Mouse (Mus musculus): ENCODE measurements around the gene Gm49359. TPM values are rescaled to one million over a fixed set of nuclear protein-coding genes. Genes with fewer than 3 reads are reported as not detected.
A peak's percentile ranks its signal among the peaks of the same experiment; 100 is the strongest.
"Not testable (repeated sequence)": the region's sequence is repeated elsewhere in the genome, so short reads cannot be mapped to it uniquely, and the experiment has no call there.

The Gm49359 gene
- 4.2 and 4.8 TPM in 2 replicates for total RNA-seq (2012; rRNA removed)
- 8.3 and 11.2 TPM in 2 replicates for total RNA-seq (2014; rRNA removed)
- polyA plus RNA-seq (2012; ENCODE audit: insufficient read length, low read depth), result 5.6 and 6.6 TPM in 2 replicates

- H3K4me1 ChIP-seq (ENCODE audit: control insufficient read depth in 1 of 2, insufficient read depth in 2 of 2); dilution Hi-C loops (cut with MboI; ENCODE audit: extremely low pct_ligation_motif_present, extremely low pct_unique_long_range_greater_than_20kb, low sequenced_read_pairs); in situ Hi-C loops (cut with MboI; ENCODE audit: low pct_ligation_motif_present, low pct_unique_long_range_greater_than_20kb, low sequenced_read_pairs); H3K27me3 ChIP-seq (replicated peaks); H3K79me2 ChIP-seq (replicated peaks; ENCODE audit: control insufficient read depth, extremely low read depth, insufficient read depth, poor library complexity, severe bottlenecking); H3K9me3 ChIP-seq (replicated peaks; ENCODE audit: low read length); H3K36me3 ChIP-seq (replicated peaks in 1 of 2; ENCODE audit: control insufficient read depth in 1 of 2, insufficient read depth in 1 of 2, low read length in 1 of 2): not testable (repeated sequence)
- peak within 1 kb of the TSS; percentile 66 for H3K4me2 ChIP-seq (ENCODE audit: insufficient read depth, low read depth, poor library complexity, severe bottlenecking)
- peak within 1 kb of the TSS; percentile 24; the same call in 1 of the 2 replicates for H3K27ac ChIP-seq (ENCODE audit: insufficient read depth, low read depth)
- peak within 1 kb of the TSS; percentile 58 to 68 (median 62) for H3K4me3 ChIP-seq (replicated peaks in 1 of 3; ENCODE audit: low read depth in 2 of 3, low read length in 2 of 3, poor library complexity in 1 of 3)
- peak within 1 kb of the TSS; percentile 57 for H3K9ac ChIP-seq (ENCODE audit: insufficient read depth, low read depth)
- DNase-seq (ENCODE audit: extremely low read depth), result peak; percentile 93
- TF ChIP-seq CHD2 (IDR thresholded peaks at IDR 0.05; ENCODE audit: low read length) (peak; percentile 93), SIN3A (IDR thresholded peaks at IDR 0.05; ENCODE audit: low read length) (peak; percentile 34; the same call in 1 of the 2 replicates), TCF12 (IDR thresholded peaks at IDR 0.05; ENCODE audit: low read depth, low read length) (peak; percentile 60), ELF1 (IDR thresholded peaks at IDR 0.05; ENCODE audit: low read depth, low read length) (peak; percentile 82), POLR2A (IDR thresholded peaks at IDR 0.05; ENCODE audit: low read depth, low read length) (peak; percentile 67), ZMIZ1 (IDR thresholded peaks at IDR 0.05; ENCODE audit: low read depth, low read length) (0 out of 2 replicates have a peak, but pooled peaks have one; percentile 34), KAT2A (IDR thresholded peaks at IDR 0.05; ENCODE audit: insufficient replicate concordance, low read length) (peak; percentile 70; the same call in 1 of the 2 replicates), MYC (IDR thresholded peaks at IDR 0.05; ENCODE audit: low read depth, low read length) (0 out of 2 replicates have a peak, but pooled peaks have one; percentile 41), NELFE (IDR thresholded peaks at IDR 0.05; ENCODE audit: low read depth, low read length) (peak; percentile 63), HCFC1 (IDR thresholded peaks at IDR 0.05; ENCODE audit: low read depth, low read length) (peak; percentile 80), IRF4 (IDR thresholded peaks at IDR 0.05; ENCODE audit: low read depth, low read length) (0 out of 2 replicates have a peak, but pooled peaks have one; percentile 41), MXI1 (IDR thresholded peaks at IDR 0.05; ENCODE audit: low read depth, low read length) (peak; percentile 27; the same call in 1 of the 2 replicates), TBP (conservative IDR thresholded peaks at IDR 0.05; ENCODE audit: low read depth, low read length) (peak; percentile 50)
These were observed at the start of gene Gm49359 for GRCm38 (mm10) chr13:62466424-62467334. Gene Gm49359, minus strand, starts transcription at chr13:62466832.

- H3K4me2 ChIP-seq (ENCODE audit: insufficient read depth, low read depth, poor library complexity, severe bottlenecking); in situ Hi-C loops (cut with MboI; ENCODE audit: low pct_ligation_motif_present, low pct_unique_long_range_greater_than_20kb, low sequenced_read_pairs); H3K4me3 ChIP-seq (replicated peaks in 1 of 3; ENCODE audit: low read depth in 2 of 3, low read length in 2 of 3, poor library complexity in 1 of 3); H3K9me3 ChIP-seq (replicated peaks; ENCODE audit: low read length); DNase-seq (ENCODE audit: extremely low read depth); H3K36me3 ChIP-seq (replicated peaks in 1 of 2; ENCODE audit: control insufficient read depth in 1 of 2, insufficient read depth in 1 of 2, low read length in 1 of 2); H3K79me2 ChIP-seq (replicated peaks; ENCODE audit: control insufficient read depth, extremely low read depth, insufficient read depth, poor library complexity, severe bottlenecking); H3K9ac ChIP-seq (ENCODE audit: insufficient read depth, low read depth); H3K27me3 ChIP-seq (replicated peaks); dilution Hi-C loops (cut with MboI; ENCODE audit: extremely low pct_ligation_motif_present, extremely low pct_unique_long_range_greater_than_20kb, low sequenced_read_pairs); H3K27ac ChIP-seq (ENCODE audit: insufficient read depth, low read depth); H3K4me1 ChIP-seq (ENCODE audit: control insufficient read depth in 1 of 2, insufficient read depth in 2 of 2): not testable (repeated sequence)
These were observed 44.2 kb upstream of the Gm49359 start for GRCm38 (mm10) chr13:62510641-62511420.

- dilution Hi-C loops (cut with MboI; ENCODE audit: extremely low pct_ligation_motif_present, extremely low pct_unique_long_range_greater_than_20kb, low sequenced_read_pairs), result not testable (repeated sequence)
These were observed 6.0 kb upstream of the Gm49359 start for GRCm38 (mm10) chr13:62472661-62473060.

More at GRCm38 (mm10) chr13:62472661-62473060, 6.0 kb upstream of the Gm49359 start:
- H3K4me1 ChIP-seq (ENCODE audit: control insufficient read depth in 1 of 2, insufficient read depth in 2 of 2); H3K4me2 ChIP-seq (ENCODE audit: insufficient read depth, low read depth, poor library complexity, severe bottlenecking); H3K9me3 ChIP-seq (replicated peaks; ENCODE audit: low read length); H3K79me2 ChIP-seq (replicated peaks; ENCODE audit: control insufficient read depth, extremely low read depth, insufficient read depth, poor library complexity, severe bottlenecking); H3K27me3 ChIP-seq (replicated peaks); H3K36me3 ChIP-seq (replicated peaks in 1 of 2; ENCODE audit: control insufficient read depth in 1 of 2, insufficient read depth in 1 of 2, low read length in 1 of 2); in situ Hi-C loops (cut with MboI; ENCODE audit: low pct_ligation_motif_present, low pct_unique_long_range_greater_than_20kb, low sequenced_read_pairs); H3K9ac ChIP-seq (ENCODE audit: insufficient read depth, low read depth); H3K4me3 ChIP-seq (replicated peaks in 1 of 3; ENCODE audit: low read depth in 2 of 3, low read length in 2 of 3, poor library complexity in 1 of 3); H3K27ac ChIP-seq (ENCODE audit: insufficient read depth, low read depth): not testable (repeated sequence)
- peak; percentile 4 for DNase-seq (ENCODE audit: extremely low read depth)

Data from CH12.LX (cell line).